Mouse (Mus musculus): ENCODE data around the gene Tor1b.
A peak's percentile ranks its signal among the peaks of the same experiment; 100 is the strongest.
"Not testable (repeated sequence)": the region's sequence is repeated elsewhere in the genome, so short reads cannot be mapped to it uniquely, and the experiment has no call there.

Tor1b gene

DNA sequence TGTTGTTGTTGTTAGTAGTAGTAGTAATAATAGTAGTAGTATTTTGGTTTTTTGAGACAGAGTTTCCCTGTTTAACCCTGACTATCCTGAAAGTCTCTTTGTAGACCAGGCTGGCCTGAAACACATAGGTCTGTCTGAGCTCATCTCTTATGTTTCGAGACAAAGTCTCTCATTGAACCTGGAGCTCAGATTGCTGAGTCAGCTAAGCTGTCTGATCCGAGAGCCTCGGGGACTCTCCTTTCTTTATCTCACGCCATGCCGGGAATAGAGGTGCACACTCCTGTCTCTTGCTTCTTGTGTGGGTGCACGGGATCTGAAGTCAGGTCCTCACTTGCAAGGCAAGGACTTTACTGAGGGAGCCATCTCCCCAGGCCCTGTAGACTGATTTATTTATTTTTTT lies 19.7 kb upstream of the Tor1b start:
- no peak for DNase-seq

DNA sequence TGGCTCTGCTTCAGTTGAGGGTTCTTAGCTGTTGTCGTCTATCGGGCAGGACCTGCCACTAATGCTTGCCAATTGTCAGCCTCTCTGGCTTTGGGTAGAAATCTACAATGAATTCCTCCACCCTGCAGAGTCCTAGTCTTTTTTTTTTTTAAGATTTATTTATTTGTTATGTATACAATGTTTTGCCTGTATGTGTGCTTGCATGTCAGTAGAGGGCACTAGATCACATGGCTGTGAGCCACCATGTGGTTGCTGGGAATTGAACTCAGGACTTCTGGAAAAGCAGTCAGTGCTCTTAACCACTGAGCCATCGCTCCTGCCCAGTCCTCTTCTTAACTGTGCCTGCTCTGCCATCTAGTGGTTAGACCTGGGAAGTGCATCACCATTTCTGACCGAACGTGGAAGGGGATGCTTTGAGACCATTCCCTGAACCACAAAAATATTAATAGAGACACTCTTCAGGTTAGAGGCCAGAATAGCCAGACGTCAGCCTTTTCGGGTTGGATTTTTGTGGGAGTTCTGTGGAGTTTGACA lies 18.8 kb upstream of the Tor1b start:
- peak; percentile 78 to 86 for DNase-seq

DNA sequence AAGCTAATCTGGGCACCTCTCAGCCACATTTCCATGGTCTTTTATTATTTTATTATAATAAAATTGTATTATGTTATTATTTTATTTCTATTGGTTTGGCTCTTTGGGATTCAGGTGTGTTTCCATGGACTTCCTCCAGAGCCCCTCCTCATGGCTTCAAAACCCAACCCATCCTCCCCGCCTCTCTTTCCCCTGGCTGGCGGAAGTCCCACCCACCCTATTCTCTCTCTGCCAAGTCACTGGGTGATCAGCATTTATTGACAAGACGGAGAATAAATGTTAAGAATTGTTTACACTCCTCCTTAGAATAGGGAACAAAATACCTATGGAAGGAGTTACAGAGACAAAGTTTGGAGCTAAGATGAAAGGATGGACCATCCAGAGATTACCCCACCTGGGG lies 16.0 kb upstream of the Tor1b start:
- DNase-seq, result no peak

DNA sequence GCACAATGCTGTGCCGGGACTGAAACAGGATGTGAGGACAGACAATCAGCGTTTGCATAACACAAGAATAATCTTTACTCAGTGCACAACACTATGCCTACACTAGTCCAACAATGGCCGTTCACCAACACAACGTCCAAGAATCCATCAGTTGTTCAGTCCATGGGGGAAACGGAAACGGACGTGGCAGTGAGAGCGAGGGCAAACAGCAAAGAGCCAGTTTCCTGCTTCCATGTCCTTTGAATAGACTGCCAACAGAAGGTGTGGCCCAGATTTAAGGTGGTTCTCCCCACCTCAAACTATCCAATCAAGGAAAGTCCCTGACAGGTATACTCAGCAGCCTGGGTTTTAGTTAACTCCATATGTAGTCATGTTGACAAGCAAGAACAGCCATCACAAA lies 15.0 kb upstream of the Tor1b start:
- peak in 1 of 2 experiments; percentile 44 for DNase-seq

DNA sequence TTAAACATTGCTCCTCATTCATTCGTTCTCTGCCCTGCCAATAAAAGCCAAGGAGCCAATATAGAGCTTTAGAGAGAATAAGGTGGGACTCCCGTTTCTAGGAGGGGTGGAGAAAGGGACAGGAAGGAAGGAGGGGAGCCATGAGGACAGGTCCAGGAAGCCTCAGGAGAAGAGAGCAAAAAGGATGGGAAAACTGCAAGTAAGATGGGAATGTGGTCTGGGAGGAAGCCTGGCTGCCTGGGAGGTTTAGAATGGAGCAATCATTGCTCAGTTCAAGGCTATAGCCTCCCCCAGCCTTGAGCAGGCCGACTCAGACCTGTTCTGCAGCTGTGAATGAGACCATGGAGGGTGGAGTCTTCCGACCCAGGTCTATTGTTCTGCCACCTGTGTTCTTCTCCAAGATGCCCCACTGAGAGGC lies 14.2 kb upstream of the Tor1b start:
- no peak for DNase-seq

DNA sequence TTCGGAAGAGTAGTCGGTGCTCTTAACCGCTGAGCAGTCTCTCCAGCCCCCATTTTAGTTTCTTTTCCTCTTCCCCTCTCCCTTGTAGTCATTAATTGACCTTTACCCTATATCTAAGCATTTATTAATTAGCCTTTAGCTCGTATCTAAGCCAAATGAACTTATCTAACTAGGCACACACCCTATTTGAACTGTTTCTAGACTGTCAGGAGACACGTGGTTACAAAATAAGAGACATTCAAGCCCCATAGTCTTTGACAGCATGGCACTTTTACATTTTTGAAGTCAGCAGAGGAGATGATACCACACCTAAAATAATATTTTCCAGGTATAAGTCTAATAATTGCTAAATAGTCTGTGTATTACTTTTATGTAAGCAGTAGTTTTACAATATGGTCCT lies 11.2 kb upstream of the Tor1b start:
- DNase-seq, result no peak

DNA sequence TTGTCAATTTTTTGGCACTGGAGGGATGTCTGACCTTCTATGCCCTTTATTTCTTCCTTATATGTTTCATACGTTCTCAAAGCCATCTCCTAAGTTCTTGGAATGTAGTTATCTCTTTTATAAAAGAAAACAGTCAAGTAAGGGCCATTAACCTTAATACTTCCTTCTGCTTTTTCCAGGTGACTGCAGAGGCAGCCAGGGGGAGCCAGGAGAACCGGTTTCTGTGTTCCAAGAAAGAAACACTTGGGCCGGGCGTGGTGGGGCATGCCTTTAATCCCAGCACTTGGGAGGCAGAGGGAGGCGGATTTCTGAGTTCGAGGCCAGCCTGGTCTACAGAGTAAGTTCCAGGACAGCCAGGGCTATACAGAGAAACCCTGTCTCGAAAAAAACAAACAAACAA lies 10.6 kb upstream of the Tor1b start:
- DNase-seq, result not testable (repeated sequence)

DNA sequence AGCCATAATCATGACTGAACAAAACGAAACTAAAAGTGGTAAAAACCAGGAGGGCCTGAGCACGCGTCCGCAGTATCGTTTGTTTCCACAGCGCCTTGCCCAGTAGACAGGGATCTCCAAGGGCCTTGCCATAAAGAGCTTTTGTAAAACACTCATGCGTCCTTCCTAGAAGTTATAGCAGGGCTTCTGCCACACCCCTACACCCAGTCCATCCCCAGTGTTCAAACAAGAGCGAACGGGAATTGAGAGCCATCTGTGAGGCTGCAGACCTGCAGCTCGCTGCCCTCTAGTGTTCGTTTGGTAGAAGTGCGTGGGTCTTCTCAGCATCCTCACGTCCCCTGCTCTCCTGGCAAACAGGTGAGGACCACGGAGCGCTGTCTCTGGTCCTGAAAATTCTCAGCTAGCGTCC lies 10.2 kb upstream of the Tor1b start:
- DNase-seq, result peak; percentile 76 to 80

DNA sequence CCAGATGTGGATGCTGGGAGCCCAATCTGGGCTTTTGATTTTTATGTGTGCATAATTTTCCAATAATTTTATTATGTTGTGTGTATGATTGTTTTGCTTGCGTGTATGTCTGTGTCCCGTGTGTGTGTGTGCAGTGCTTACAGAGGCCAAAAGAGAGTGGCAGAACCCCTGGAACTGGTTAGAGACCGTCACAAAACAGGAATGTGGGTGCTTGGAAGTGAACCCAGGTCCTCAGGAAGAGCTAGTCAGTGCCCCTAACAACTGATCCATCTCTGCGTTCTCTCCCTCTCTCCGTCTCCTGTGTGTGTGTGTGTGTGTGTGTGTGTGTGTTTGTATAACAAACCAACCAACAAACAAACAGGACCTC lies 319 bp upstream of the Tor1b start:
- peak in 1 of 2 experiments; percentile 11 for DNase-seq

DNA sequence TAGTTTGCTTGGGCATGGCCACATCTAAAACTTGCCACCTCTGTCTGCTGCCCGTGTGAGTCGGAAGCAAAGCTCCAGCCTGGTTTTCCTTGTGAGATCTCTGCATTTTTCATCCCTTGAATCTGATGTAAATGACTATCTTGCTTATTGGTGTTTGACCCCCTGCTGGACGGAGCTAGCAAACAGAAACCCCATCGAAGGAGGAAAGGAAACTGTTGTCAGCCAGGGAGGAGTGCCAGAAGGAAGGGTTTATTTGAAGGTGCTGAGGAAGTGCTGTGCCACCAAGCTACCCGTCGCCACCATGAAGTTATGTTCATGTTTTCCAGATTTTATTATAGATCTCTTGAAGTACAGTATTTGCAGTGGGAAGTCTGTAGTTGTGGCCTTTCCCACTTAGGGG lies 2.0 kb downstream of the Tor1b start:
- DNase-seq, result no peak

DNA sequence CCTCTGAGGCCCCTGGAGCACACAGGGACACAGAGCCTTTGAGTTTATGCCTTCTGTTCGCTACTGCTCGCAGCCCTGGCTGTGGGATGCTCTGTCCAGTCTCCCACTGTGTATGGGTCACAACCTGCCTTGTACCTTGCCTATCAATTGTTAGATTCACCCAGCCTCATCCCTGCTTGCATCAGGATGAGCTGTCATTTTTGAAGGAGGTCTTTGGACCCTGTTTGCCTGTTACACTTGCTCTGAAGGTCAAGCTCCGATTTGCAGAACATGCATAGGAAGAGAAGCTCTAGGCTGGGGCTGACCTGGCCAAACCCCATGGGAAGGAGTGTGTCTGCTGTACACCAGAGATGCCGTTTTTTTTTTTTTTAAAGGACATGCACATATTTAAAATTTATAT lies 4.8 kb downstream of the Tor1b start:
- DNase-seq, result no peak

DNA sequence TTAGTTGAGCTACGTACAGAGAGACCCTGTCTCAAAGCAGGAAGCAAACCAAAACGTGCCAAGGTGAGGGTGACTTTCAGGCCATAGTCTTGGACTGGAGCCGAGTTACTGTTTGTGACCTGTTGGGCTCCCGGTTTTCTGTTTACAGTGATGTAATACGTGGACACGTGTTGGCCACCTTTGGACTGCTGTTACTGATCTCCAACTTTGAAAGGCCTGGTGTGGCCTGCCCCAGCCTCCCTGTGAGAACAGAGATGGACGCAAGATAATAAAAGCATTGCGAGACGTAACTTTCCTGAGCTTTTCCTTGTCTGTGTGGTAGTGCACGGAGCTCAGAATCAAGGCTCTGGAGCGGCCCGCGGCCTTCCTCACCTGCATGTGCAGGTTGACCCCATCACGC lies 6.0 kb downstream of the Tor1b start:
- DNase-seq, result no peak

DNA sequence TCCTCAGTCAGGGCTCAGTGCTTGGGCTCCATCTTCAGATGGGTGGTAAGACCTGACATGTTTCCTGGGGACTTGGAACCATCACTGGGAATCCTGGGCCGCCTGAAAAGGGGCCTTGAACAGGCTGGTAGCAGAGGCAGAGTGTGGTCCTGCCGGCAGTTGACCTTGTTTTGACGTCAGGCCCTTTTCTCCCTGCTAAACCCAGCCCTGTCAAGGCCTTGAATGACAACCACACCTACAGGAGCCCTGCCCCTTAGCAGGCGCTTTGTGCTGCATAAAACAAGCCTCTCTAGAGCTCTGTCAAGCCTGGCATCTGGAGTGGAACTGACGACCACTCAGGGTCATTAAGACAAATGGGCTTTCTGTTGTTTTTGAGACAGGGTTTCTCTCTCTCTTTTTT lies 7.1 kb downstream of the Tor1b start:
- no peak for DNase-seq

DNA sequence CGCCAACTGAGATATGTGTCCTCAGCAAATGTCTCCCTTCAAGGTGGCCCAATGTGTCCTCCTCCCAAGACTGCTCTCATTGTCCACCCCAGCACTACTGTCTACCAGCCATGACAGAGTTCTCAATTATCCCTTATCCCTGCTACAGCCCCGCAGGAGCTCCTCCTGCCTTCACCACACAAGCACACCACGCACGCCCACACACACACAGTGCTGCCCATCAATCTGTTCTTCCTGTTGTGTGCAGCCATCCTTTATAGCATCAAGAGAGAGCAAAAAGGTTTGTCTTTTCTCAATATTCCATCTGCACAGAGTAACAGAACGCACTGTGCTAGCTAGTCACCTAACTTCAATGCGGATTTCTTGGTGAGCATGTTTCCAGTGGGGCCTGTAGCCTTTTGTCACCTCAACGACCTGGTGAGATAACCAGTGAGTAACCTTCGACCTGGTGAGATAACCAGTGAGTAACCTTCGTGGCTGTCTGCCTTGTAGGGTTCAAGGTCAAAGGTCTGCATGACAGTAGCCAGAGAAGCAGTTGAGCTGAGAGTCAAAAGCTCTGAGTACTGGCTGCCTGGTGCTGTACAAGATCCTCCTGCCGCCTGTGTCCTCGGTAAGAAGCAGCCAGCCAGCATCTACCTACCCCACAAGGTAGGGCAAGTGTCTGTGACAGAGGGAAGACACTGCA lies 10.0 kb downstream of the Tor1b start:
- DNase-seq, result no peak

DNA sequence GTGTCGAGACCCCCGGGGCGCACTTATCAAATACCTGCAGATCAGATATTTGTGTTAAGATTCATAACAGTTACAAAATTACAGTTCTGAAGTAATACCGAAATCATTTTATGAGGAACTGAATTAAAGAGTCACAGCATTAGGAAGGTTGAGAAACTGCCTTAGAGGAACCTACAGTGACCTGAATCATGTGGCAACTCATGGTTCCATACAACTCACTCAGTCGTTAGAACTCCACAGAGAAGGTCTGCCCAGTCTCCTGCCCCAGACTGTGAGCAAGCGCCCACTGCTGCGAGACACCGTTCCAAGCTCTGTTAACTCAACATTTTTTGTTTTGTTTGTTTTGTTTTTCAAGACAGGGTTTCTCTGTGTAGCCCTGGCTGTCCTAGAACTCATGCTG lies 12.9 kb downstream of the Tor1b start:
- no peak for DNase-seq

DNA sequence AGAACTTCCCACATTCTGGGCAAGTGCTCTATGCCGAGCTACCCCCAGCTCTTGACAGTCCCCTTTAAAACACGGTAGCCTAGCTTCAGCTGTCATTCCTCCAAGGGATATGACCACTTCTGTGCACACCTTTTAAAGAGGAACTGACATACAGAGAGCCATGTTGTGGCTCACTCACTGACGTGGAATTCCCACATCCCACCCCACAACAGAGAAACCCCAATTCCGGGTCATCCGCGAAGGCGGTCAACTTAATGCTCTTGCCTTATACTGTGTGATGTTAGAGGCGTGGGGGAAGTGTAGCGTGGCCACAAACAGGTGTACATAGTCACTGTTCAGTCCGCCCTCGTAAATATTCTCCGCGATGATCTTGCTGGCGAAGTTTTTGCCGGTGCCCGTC lies 14.1 kb downstream of the Tor1b start:
- DNase-seq, result peak in 1 of 2 experiments; percentile 15

DNA sequence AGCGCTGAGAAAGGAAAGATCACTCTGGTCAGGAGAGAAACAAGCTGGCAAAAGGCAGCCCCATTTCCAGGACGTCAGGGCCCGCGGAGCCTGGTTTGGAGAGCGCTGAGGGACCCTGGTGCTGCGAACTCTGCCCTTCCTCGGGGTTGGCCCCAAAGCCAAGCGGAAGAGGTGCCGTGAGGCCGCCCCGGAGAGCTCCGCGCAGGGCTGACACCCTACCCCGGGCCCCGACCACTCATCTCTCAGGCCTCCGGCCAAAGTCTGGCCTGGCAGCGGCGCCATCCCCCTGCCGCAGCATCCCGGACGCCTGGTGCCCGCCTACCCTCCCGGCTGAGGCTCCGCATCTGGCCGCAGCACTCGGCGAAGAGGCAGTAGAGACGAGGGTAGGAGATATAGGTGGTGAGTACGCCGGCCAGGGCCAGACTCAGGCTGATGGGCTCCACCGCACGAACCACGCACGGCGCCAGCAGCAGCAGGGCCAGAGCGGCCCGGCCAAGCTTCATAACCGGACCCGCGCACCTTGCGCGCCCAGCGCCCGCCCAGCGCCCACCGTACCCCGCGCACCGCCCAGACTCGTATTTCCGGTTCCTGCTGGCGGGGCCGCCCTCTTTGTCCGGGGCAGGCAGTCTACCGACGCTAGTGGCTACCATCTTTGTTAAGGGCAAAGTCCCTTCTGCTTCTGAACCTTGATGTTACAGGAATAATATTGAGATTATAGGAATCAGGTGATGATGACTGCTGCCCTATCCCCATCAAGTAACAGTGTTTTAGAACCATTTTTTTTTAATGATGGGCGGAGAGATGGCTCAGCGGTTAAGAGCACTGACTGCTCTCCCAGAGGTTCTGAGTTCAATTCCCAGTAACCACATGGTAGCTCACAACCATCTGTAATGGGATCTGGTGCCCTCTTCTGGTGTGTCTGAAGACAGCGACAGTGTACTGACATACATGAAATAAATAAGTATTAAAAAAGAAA lies 14.9 kb downstream of the Tor1b start, which contains the start of gene Tor1a:
Gene Tor1a (minus strand): TSS at position 582 of the 976 bp plus-strand sequence.
- DNase-seq, result peak; percentile 90 to 93

DNA sequence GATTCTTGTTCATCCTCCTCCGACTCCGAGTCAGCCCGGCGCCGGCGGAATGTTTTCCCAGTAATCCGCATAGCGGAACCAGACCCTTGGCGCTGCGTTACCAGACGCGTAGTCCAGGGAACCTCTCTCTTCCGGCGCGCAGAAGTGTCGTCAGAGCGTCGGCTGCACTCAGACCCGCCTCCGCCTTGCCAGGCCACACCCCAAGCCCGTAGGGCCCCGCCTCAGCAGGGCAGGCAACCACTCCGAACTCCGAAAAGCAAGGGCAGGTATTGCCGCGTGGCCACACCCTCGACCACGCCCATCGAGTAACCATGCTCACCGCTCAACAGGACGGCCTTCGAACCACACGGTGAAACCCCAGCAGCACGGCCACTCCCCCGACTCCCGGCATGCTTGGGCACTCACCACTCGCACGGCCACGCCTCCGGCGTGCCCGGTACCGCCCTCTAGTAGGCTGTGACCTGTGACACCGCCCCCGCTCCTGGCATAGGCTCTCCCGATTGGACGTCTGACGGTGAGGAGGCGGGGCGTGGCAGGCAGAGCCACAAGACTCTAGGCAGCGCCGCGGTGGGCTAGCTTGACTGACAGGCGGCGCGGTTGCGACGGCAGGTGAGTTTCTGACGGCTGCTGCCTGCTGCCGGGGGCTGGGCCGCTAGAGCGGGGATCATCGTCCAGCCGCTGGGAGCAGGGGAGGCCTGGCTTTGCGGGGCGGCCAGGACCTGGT lies 29.2 kb downstream of the Tor1b start, which contains the start of the genes BC005624 and Usp20:
Gene BC005624 (minus strand): TSS at position 412 of the 724 bp plus-strand sequence.
Gene Usp20 (plus strand): TSS at position 490 of the 724 bp plus-strand sequence.
- peak; percentile 100 for DNase-seq

DNA sequence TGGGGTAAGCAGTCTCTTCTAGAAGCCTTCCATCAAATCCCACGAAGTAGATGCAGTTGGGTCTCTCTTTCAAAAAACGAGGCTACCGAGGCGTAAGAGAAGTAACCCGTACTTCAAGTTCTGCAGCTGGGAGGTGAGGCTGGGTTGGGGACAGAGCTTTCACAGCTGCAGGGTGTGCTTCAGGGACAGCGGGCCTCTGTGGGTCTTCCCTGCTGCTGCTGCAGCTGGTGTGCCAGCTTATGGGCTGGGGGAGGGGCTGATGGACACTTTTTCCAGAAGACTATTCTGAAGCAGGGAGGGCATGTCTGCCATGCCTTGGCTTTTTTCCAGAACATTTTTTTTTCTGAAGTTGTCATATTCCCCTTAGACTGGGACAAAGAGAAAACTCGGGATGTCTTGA lies 30.3 kb downstream of the Tor1b start:
- DNase-seq, result peak in 1 of 2 experiments; percentile 25

DNA sequence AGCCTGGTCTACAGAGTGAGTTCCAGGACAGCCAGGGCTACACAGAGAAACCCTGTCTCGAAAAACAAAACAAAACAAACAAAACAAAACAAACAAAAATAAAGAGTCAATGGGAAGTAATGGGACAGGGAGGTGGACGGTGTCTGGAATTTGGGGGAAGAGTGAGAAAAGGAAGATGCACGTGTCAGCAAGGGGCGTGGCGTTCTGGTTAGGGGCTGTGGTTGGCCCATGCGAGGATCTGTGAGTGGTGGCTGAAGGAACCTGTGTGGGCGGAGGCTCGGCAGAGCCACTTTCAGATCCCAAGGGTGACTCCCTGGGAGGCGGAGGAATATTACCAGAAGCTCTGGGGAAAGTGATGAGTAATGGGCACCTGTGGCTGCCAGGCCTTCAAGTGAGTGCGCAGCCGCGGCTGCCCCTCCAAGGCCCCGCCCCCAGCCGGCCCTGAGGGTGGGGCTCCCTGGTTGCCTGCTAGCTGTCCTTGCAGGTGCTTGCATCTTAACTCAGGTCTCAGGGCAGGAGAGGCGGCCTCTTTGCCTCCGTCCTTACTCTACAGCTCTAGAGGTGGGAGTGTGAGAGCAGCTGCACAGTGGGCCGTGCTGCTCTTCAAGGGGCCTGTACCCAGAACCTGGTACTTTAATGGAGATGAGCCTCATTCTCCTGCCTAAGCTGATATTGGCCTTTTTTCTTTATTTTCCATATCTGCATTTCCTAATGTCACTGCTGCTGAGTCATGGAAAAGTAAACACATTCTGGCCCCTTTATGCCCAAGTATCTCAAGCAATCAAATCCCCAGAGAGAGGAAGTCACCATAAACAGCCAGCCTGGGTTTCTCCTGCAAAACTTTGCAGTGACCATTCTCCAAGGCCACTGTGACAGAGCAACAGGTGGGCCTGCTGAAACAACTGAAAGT lies 32.6 kb downstream of the Tor1b start:
- DNase-seq, result peak; percentile 82 to 89

DNA sequence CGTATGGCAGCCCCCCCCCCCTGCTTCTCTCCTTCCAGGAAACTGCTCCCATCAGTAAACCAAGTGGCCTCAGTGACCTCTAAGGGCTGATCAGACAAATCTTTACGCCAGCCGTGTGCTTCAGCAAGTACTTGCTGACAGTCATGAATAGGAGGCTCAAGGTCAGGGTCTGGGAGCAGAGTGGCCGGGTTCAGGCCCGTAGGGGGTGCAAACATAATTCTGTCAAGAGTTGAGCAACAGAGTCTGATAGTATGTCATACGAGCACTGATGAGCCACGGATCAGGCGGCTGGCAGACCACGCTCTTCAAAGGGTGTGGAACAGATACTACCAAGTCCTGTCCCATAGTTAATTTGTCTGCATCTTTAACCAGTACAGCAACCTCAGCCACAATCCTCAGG lies 37.5 kb downstream of the Tor1b start:
- DNase-seq, result no peak

DNA sequence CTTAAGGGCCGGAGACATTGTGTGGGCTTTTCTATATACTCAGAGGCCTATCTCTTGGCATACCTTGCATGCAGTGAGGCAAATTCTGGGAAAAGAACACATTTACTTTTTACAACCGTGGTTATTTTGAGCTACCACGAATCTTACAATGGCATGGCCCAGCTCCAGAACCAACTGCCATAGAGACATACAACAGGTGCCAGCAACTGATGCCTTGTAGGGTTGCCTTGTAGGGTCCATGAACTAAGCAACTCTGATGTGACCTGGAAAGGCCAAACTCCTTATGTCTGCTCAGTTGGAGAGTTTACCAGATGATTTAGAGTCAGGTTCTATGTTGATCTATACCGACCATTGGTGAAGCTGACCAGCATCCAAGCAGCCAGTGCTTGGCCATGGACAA lies 42.1 kb downstream of the Tor1b start:
- no peak for DNase-seq

Measured in lung, postnatal 4 days (tissue).